19 mouse cellular contexts compared by ENCODE assay signal in the genomic region with DNA sequence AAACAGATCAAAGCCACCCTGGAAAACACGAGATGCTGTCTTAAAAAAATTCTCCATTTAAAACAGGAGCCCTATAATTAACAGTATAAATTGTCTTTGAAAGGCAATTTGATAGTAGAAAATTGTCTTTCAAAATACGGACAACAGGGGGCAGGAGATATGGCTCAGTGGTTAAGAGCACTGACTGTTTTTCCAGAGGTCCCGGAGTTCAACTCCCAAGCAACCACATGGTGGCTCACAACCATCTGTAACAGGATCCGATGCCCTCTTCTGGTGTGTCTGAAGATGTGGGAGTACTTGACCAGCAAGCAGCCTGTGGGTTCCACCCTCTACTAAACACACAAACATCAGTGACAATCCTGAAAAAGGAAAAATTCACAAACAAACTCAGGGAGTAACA.
A peak's percentile ranks its signal among the peaks of the same experiment; 100 is the strongest.
DNase-seq lines count a peak whose midpoint lies in the region; ATAC-seq and TF ChIP-seq lines count a peak whose summit lies in the region.
"Had no signal": no experiment of that assay in that cellular context is flagged by ENCODE, and none has a peak within 500 bp of the region (broad histone marks: within the 10 kb centered on the region; RNA-seq: fewer than 3 reads in every experiment).

No protein-coding gene starts in this region.

- H3K4me2 ChIP-seq in kidney, embryonic 16.5 days (replicated peaks; ENCODE audit: low read depth, low read length): no peak overlapping the region
- no peak overlapping the region for H3K4me2 ChIP-seq in midbrain, postnatal 0 days (ENCODE audit: low read depth, low read length, poor library complexity, severe bottlenecking)
- H3K4me2 ChIP-seq in midbrain, embryonic 14.5 days (ENCODE audit: low read length): no peak overlapping the region
- H3K4me2 ChIP-seq: embryonic facial prominence, embryonic 15.5 days; heart, embryonic 11.5 days; hindbrain, embryonic 12.5 days had no signal

- WGBS in kidney, embryonic 16.5 days: 53% methylated on average over 4 of the region's 4 CpGs
- WGBS in midbrain, postnatal 0 days: 86% methylated on average over 4 of the region's 4 CpGs
- 85% methylated on average over 4 of the region's 4 CpGs for WGBS in midbrain, embryonic 14.5 days

- H3K36me3 ChIP-seq in kidney, embryonic 16.5 days (ENCODE audit: insufficient read depth, low read length): no peaks in the 10 kb centered on the region
- no peaks in the 10 kb centered on the region for H3K36me3 ChIP-seq in midbrain, postnatal 0 days (ENCODE audit: insufficient read depth, low read length)
- H3K36me3 ChIP-seq in midbrain, embryonic 14.5 days (ENCODE audit: control insufficient read depth, insufficient read depth, low read length): no peaks in the 10 kb centered on the region
- H3K36me3 ChIP-seq: embryonic facial prominence, embryonic 15.5 days; hindbrain, embryonic 12.5 days had no signal

- no peak for ATAC-seq in kidney, embryonic 16.5 days (ENCODE audit: low FRiP score, low TSS enrichment)
- ATAC-seq in midbrain, postnatal 0 days (ENCODE audit: low FRiP score): no peak
- no peak for ATAC-seq in midbrain, embryonic 14.5 days (ENCODE audit: low FRiP score, low TSS enrichment)
- ATAC-seq: CD4-positive, CD25-positive, alpha-beta regulatory T cell, adult 4 months; forebrain, embryonic 16.5 days had no signal

- H3K9me3 ChIP-seq in kidney, embryonic 16.5 days (ENCODE audit: low read length): no peaks in the 10 kb centered on the region
- no peaks in the 10 kb centered on the region for H3K9me3 ChIP-seq in midbrain, postnatal 0 days (ENCODE audit: low read length)
- H3K9me3 ChIP-seq in midbrain, embryonic 14.5 days (ENCODE audit: control insufficient read depth, low read length): no peaks in the 10 kb centered on the region
- H3K9me3 ChIP-seq: embryonic facial prominence, embryonic 15.5 days had no signal

- no peaks in the 10 kb centered on the region for H3K27me3 ChIP-seq in kidney, embryonic 16.5 days (ENCODE audit: insufficient read depth, low read length)
- H3K27me3 ChIP-seq in midbrain, postnatal 0 days (ENCODE audit: insufficient read depth, low read length): no peaks in the 10 kb centered on the region
- H3K27me3 ChIP-seq in midbrain, embryonic 14.5 days (ENCODE audit: control insufficient read depth, insufficient read depth, low read length): no peaks in the 10 kb centered on the region
- H3K27me3 ChIP-seq: embryonic facial prominence, embryonic 15.5 days; hindbrain, embryonic 12.5 days had no signal

- peak; percentile 37; the same call in 1 of the 2 replicates for TF ChIP-seq CTCF in midbrain, postnatal 0 days (IDR thresholded peaks at IDR 0.05)

- no peak overlapping the region for H3K9ac ChIP-seq in kidney, embryonic 16.5 days (replicated peaks; ENCODE audit: low read length)
- H3K9ac ChIP-seq in midbrain, postnatal 0 days (replicated peaks; ENCODE audit: low read length, poor library complexity, severe bottlenecking): no peak overlapping the region
- no peak overlapping the region for H3K9ac ChIP-seq in midbrain, embryonic 14.5 days (replicated peaks; ENCODE audit: low read length)
- H3K9ac ChIP-seq: embryonic facial prominence, embryonic 15.5 days; hindbrain, embryonic 12.5 days had no signal

- peak overlapping the region; percentile 52 for H3K27ac ChIP-seq in kidney, embryonic 16.5 days (ENCODE audit: low read length)
- no peak overlapping the region for H3K27ac ChIP-seq in midbrain, postnatal 0 days (ENCODE audit: low read depth, low read length)
- H3K27ac ChIP-seq in midbrain, embryonic 14.5 days (replicated peaks; ENCODE audit: low read depth, low read length): no peak overlapping the region
- H3K27ac ChIP-seq: embryonic facial prominence, embryonic 15.5 days; hindbrain, embryonic 12.5 days had no signal

- DNase-seq in adrenal gland, postnatal 14 days: peak; percentile 28
- no peak for DNase-seq in adrenal gland, postnatal 4 days (ENCODE audit: low spot score in 2 of 2)
- no peak for DNase-seq in kidney, adult 11 months
- no peak for DNase-seq in midbrain, postnatal 0 days (ENCODE audit: low spot score)
- DNase-seq in midbrain, embryonic 14.5 days: no peak
- DNase-seq in urinary bladder, adult 2 months (ENCODE audit: low spot score): no peak
- no peak for DNase-seq in adrenal gland, postnatal 10 days
- DNase-seq: cerebellum, adult 2 months; cerebellum, postnatal 36 days; heart, postnatal 10 days; kidney, postnatal 4 days; lung, adult 18-20 months; lung, postnatal 4 days had no signal

- H3K4me3 ChIP-seq in kidney, embryonic 16.5 days (ENCODE audit: low read length): no peak overlapping the region
- no peak overlapping the region for H3K4me3 ChIP-seq in midbrain, postnatal 0 days (ENCODE audit: low read depth, low read length)
- no peak overlapping the region for H3K4me3 ChIP-seq in midbrain, embryonic 14.5 days (replicated peaks; ENCODE audit: low read depth, low read length)
- H3K4me3 ChIP-seq: embryonic facial prominence, embryonic 15.5 days; hindbrain, embryonic 12.5 days had no signal

- peaks cover 20% of the 10 kb centered on the region for H3K4me1 ChIP-seq in kidney, embryonic 16.5 days (ENCODE audit: insufficient read depth, low read length)
- H3K4me1 ChIP-seq in midbrain, postnatal 0 days (ENCODE audit: insufficient read depth, low read length): no peaks in the 10 kb centered on the region
- no peaks in the 10 kb centered on the region for H3K4me1 ChIP-seq in midbrain, embryonic 14.5 days (ENCODE audit: control insufficient read depth, insufficient read depth, low read length)
